Mouse (Mus musculus) C2C12 (cell line): Measurements from ENCODE around the gene Ccr7. TPM values are rescaled to one million over a fixed set of nuclear protein-coding genes. Genes with fewer than 3 reads are reported as not detected.

Experiments used
- H3K27me3 ChIP-seq: one replicate; pipeline ENCODE4 v1.6.1; 2011; ENCODE audit not compliant: control insufficient read depth, insufficient read depth, insufficient read length
- H3K36me3 ChIP-seq: one replicate; pipeline ENCODE4 v1.6.1; 2011; ENCODE audit not compliant: control insufficient read depth, insufficient read depth
- H3K4me3 ChIP-seq: one replicate; pipeline ENCODE4 v1.5.1; 2011; ENCODE audit warnings: mild to moderate bottlenecking, control low read depth; ENCODE audit not compliant: poor library complexity, insufficient read depth, severe bottlenecking
- H3K79me2 ChIP-seq: one replicate; pipeline ENCODE4 v1.6.1; 2011; ENCODE audit not compliant: control insufficient read depth, insufficient read depth
- H3K79me3 ChIP-seq: one replicate; pipeline ENCODE4 v1.6.1; 2011; ENCODE audit warnings: low read depth, control low read depth
- H3ac ChIP-seq: one replicate; pipeline ENCODE3; 2011; ENCODE audit warnings: low read depth; ENCODE audit not compliant: control insufficient read depth, insufficient read length
- CEBPB ChIP-seq: IDR thresholded peaks from one replicate; pipeline ENCODE4 v1.6.1; 2011; ENCODE audit warnings: low read depth, mild to moderate bottlenecking, control low read depth, moderate library complexity
- CTCF ChIP-seq: IDR thresholded peaks from one replicate; pipeline ENCODE4 v1.5.1; 2011; ENCODE audit not compliant: control insufficient read depth, insufficient read depth, insufficient read length
- FOSL1 ChIP-seq: IDR thresholded peaks from one replicate; pipeline ENCODE4 v1.8.0; 2011; ENCODE audit warnings: mild to moderate bottlenecking, low read length; ENCODE audit not compliant: poor library complexity, insufficient read depth, severe bottlenecking
- MAX ChIP-seq: IDR thresholded peaks from one replicate; pipeline ENCODE4 v1.6.1; 2011; ENCODE audit warnings: mild to moderate bottlenecking, control low read depth
- MYOD1 ChIP-seq: IDR thresholded peaks from one replicate; pipeline ENCODE4 v1.6.1; 2011; ENCODE audit warnings: low read depth; ENCODE audit not compliant: control insufficient read depth, insufficient read length
- MYOG ChIP-seq: IDR thresholded peaks from one replicate; pipeline ENCODE4 v1.6.1; 2011; ENCODE audit not compliant: control insufficient read depth, insufficient read length; ENCODE audit errors: extremely low read depth
- USF1 ChIP-seq: IDR thresholded peaks from one replicate; pipeline ENCODE4 v1.6.1; 2011; ENCODE audit warnings: low read depth, mild to moderate bottlenecking, control low read depth, moderate library complexity
- polyA plus RNA-seq: library from polyadenylated mRNA; unstranded; fragments of >200 nt; fragmentation: generic; extraction: Trizol; gene quantifications from one replicate; pipeline ENCODE4 v1.2.1, GENCODE M21; 2012; ENCODE audit warnings: missing spikeins

Ccr7 gene
- polyA plus RNA-seq, 1 experiment, result 0.02 TPM

GRCm38 (mm10) chr11:99162972-99163686, 8.3 kb upstream of the Ccr7 start:
- peaks cover 38% of the 10 kb centered on the region for H3K27me3 ChIP-seq
- H3ac ChIP-seq, result no peak overlapping the region
- H3K79me3 ChIP-seq, result no peaks in the 10 kb centered on the region
- H3K4me3 ChIP-seq, result no peak overlapping the region
- no peaks in the 10 kb centered on the region for H3K36me3 ChIP-seq
- no peaks in the 10 kb centered on the region for H3K79me2 ChIP-seq
- TF ChIP-seq USF1 (no peak), FOSL1 (no peak), MYOD1 (no peak), MYOG (no peak), CTCF (no peak), MAX (no peak), CEBPB (no peak)

GRCm38 (mm10) chr11:99161648-99162047, 6.8 kb upstream of the Ccr7 start:
- Histone ChIP-seq H3K79me2 (no peaks in the 10 kb centered on the region), H3K79me3 (no peaks in the 10 kb centered on the region), H3K27me3 (peaks cover 30% of the 10 kb centered on the region), H3K4me3 (no peak overlapping the region), H3K36me3 (no peaks in the 10 kb centered on the region), H3ac (no peak overlapping the region)
- no peak for TF ChIP-seq MAX
- TF ChIP-seq MYOG, result no peak
- no peak for TF ChIP-seq CTCF
- no peak for TF ChIP-seq USF1
- no peak for TF ChIP-seq MYOD1
- no peak for TF ChIP-seq FOSL1
- TF ChIP-seq CEBPB, result no peak

- Histone ChIP-seq H3K79me2 (no peaks in the 10 kb centered on the region), H3K4me3 (no peak overlapping the region), H3K36me3 (no peaks in the 10 kb centered on the region), H3ac (no peak overlapping the region), H3K27me3 (peaks cover 28% of the 10 kb centered on the region), H3K79me3 (no peaks in the 10 kb centered on the region)
- TF ChIP-seq USF1 (no peak), FOSL1 (no peak), CEBPB (no peak), CTCF (no peak), MAX (no peak), MYOG (no peak), MYOD1 (no peak)
Observed at GRCm38 (mm10) chr11:99160228-99160627, 5.4 kb upstream of the Ccr7 start.

- H3K79me3 ChIP-seq, result no peaks in the 10 kb centered on the region
- H3ac ChIP-seq, result no peak overlapping the region
- TF ChIP-seq MAX (no peak), MYOG (no peak), USF1 (no peak), CTCF (no peak), FOSL1 (no peak), CEBPB (no peak), MYOD1 (no peak)
- no peaks in the 10 kb centered on the region for H3K79me2 ChIP-seq
- H3K4me3 ChIP-seq, result no peak overlapping the region
- no peaks in the 10 kb centered on the region for H3K36me3 ChIP-seq
- peaks cover 45% of the 10 kb centered on the region for H3K27me3 ChIP-seq
Observed at GRCm38 (mm10) chr11:99155817-99156216, 940 bp upstream of the Ccr7 start.

DNA sequence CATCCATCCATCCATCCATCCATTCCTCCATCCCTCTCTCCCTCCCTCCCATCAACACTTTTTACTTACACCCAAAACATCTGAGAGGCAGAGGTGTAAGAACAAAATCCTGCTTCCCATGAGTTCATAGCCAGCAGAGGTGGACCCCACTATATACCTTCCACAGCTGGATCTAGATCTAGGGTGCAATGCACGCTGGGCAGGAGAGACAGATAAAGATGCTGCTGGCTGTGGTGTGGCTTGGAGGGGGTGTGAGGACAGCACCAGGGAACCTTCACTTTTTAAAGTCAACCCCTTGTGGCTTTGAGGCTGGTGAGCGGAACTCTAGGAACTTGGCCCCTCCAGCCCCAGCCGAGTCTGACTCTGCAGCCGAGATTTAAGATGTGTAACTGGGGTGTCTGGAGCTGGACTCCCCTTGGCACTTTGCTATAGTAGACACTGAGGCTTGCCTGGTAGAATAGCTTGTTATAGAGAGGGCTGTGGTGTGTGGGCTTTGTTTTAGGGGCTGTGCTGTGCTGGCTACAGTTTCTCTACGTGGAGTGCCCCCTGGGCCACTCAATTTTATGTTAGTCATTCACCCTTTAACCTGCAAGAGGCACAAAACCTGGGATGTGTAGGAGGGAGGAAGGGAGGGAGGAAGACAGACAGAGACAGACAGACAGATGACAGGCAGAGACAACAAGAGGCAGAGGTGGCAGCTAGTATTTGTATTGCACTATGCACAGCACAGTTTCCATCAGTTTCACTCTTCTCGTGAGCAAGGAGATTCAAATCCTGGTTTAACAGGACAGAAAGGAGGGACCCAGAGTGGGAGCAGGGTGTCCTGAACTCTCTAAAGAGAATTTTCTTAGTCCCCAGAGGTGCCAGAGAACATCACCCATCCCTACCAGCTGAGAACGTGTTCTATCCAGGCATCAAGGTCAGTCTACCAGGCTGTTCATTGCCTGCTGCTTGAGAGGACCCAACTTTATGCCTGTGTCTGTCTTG, 817 bp downstream of the Ccr7 start:
- TF ChIP-seq CEBPB (no peak), CTCF (no peak), FOSL1 (no peak), MYOD1 (no peak), MAX (no peak), USF1 (no peak), MYOG (no peak)
- no peaks in the 10 kb centered on the region for H3K36me3 ChIP-seq
- H3ac ChIP-seq, result no peak overlapping the region
- no peak overlapping the region for H3K4me3 ChIP-seq
- peaks cover 38% of the 10 kb centered on the region for H3K27me3 ChIP-seq
- H3K79me2 ChIP-seq, result no peaks in the 10 kb centered on the region
- no peaks in the 10 kb centered on the region for H3K79me3 ChIP-seq
